Mouse (Mus musculus) subcutaneous adipose tissue, adult 2 months (tissue): ENCODE data around the gene Adamtsl2. TPM values are rescaled to one million over a fixed set of nuclear protein-coding genes. Genes with fewer than 3 reads are reported as not detected.

Experiments used
- polyA plus RNA-seq: library from polyadenylated mRNA; depleted of rRNA; stranded (reverse); fragments of >200 nt; gene quantifications from 2 replicates; pipeline ENCODE4 v1.2.3, GENCODE M21; 2012; ENCODE audit warnings: low replicate concordance; rRNA removed

Gene Adamtsl2
- 3.9 and 8.9 TPM in 2 replicates for polyA plus RNA-seq

GRCm38 (mm10) chr2:27079152-27079584 lies at the start of gene Adamtsl2:
TSS of gene Adamtsl2 (plus strand) at chr2:27079379.

GRCm38 (mm10) chr2:27071978-27072377 lies 7.2 kb upstream of the Adamtsl2 start, which contains the start of gene Mymk:
TSS of gene Mymk (minus strand) at chr2:27072179.

GRCm38 (mm10) chr2:27141950-27142693 lies 62.9 kb downstream of the Adamtsl2 start, which contains the start of gene Fam163b:
TSS of gene Fam163b (minus strand) at chr2:27142491.

Other genes starting within 250 kb of the Adamtsl2 start
- not detected in 2 replicates for gene Abo, start 214.4 kb upstream of the Adamtsl2 start, polyA plus RNA-seq
- 9.1 and 13.7 TPM in 2 replicates for gene Surf6, start 176.5 kb upstream of the Adamtsl2 start, polyA plus RNA-seq
- gene Med22, start 168.7 kb upstream of the Adamtsl2 start, polyA plus RNA-seq = 45.2 and 57.1 TPM in 2 replicates
- 643 and 1,211 TPM in 2 replicates for gene Rpl7a, start 168.6 kb upstream of the Adamtsl2 start, polyA plus RNA-seq
- 30.7 and 39.1 TPM in 2 replicates for gene Surf2, start 163.0 kb upstream of the Adamtsl2 start, polyA plus RNA-seq
- gene Surf1, start 162.8 kb upstream of the Adamtsl2 start, polyA plus RNA-seq = 62.4 and 65.8 TPM in 2 replicates
- gene Surf4, start 145.5 kb upstream of the Adamtsl2 start, polyA plus RNA-seq = 277 and 296 TPM in 2 replicates
- gene Stkld1, start 145.3 kb upstream of the Adamtsl2 start, polyA plus RNA-seq = 0.30 and 0.46 TPM in 2 replicates
- 17.8 and 35.4 TPM in 2 replicates for gene Rexo4, start 115.0 kb upstream of the Adamtsl2 start, polyA plus RNA-seq
- 0.06 TPM in 1 of 2 replicates, not detected in the other for gene Adamts13, start 106.0 kb upstream of the Adamtsl2 start, polyA plus RNA-seq
- 40.7 and 73.8 TPM in 2 replicates for gene Cacfd1, start 69.5 kb upstream of the Adamtsl2 start, polyA plus RNA-seq
- gene Slc2a6, start 51.4 kb upstream of the Adamtsl2 start, polyA plus RNA-seq = 2.8 and 8.1 TPM in 2 replicates
- 0.19 TPM in 1 of 2 replicates, not detected in the other for gene Mymk, start 7.2 kb upstream of the Adamtsl2 start, polyA plus RNA-seq
- 0.10 and 0.48 TPM in 2 replicates for gene Fam163b, start 63.1 kb downstream of the Adamtsl2 start, polyA plus RNA-seq
- gene Dbh, start 85.9 kb downstream of the Adamtsl2 start, polyA plus RNA-seq = 0.68 TPM in 1 of 2 replicates, not detected in the other
- gene Sardh, start 169.0 kb downstream of the Adamtsl2 start, polyA plus RNA-seq = 40.4 and 46.3 TPM in 2 replicates